Mouse (Mus musculus) thymus, adult 2 months (tissue): ENCODE results near the gene 1700047I17Rik2.
"Not testable (repeated sequence)": the region's sequence is repeated elsewhere in the genome, so short reads cannot be mapped to it uniquely, and the experiment has no call there.

ENCODE experiments used
- CTCF ChIP-seq: fragments of 200-500 bp; IDR thresholded peaks from 2 replicates; pipeline ENCODE4 v1.5.1; 2012; ENCODE audit warnings: mild to moderate bottlenecking, control low read depth, low read length, moderate library complexity, borderline replicate concordance; ENCODE audit not compliant: control insufficient read depth, poor library complexity, insufficient read depth; ENCODE audit errors: extremely low read depth
- POLR2A ChIP-seq: fragments of 200-500 bp; IDR thresholded peaks from 2 replicates; pipeline ENCODE4 v1.6.1; 2012; ENCODE audit warnings: mild to moderate bottlenecking, low read length, control low read depth, moderate library complexity; ENCODE audit not compliant: control insufficient read depth, poor library complexity, insufficient read depth; ENCODE audit errors: extremely low read depth

DNA sequence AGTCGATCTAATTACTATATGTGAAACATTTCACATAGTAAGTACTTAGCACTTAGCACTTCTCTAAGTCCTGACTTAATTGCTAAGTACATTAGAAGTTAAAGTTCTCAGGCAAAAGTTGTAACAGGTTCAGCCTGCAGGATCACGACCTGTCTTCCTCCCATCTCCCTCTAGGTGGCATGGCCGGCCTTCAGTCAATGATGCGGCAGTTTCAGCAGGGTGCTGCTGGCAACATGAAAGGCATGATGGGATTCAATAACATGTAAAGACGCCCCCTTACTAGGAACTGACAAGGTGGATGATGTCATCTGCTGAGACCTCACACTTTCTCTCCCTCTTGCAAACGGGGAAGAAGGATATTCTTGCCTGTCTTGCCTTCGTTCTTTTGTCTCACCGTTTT is 11.7 kb upstream of the 1700047I17Rik2 start:
- TF ChIP-seq CTCF, POLR2A: not testable (repeated sequence)
